Mouse (Mus musculus): ENCODE data around the gene Gm36079. TPM values are rescaled to one million over a fixed set of nuclear protein-coding genes. Genes with fewer than 3 reads are reported as not detected.
"Not testable (repeated sequence)": the region's sequence is repeated elsewhere in the genome, so short reads cannot be mapped to it uniquely, and the experiment has no call there.

Gm36079 gene
- total and polyA plus RNA-seq, 3 experiments, result 1.7 TPM; not detected in 2

- H3K4me3 ChIP-seq (ENCODE audit: low read depth, low read length); H3K4me1 ChIP-seq (ENCODE audit: insufficient read depth, low read depth, low read length); H3K9me3 ChIP-seq (replicated peaks); H3K36me3 ChIP-seq (replicated peaks); DNase-seq (ENCODE audit: low spot score); H3K27me3 ChIP-seq (ENCODE audit: insufficient read depth, low read length): not testable (repeated sequence)
- peak; percentile 43; the same call in 1 of the 2 replicates for ATAC-seq (ENCODE audit: extremely low read depth, insufficient number of reproducible peaks, low FRiP score, poor library complexity, severe bottlenecking)
These were observed 12.8 kb downstream of the Gm36079 start for GRCm38 (mm10) chr13:120013962-120014361.

GRCm38 (mm10) chr13:120013544-120013943 lies 13.3 kb downstream of the Gm36079 start:
- not testable (repeated sequence) for ATAC-seq (ENCODE audit: extremely low read depth, insufficient number of reproducible peaks, low FRiP score, poor library complexity, severe bottlenecking); H3K4me1 ChIP-seq (ENCODE audit: insufficient read depth, low read depth, low read length); H3K9me3 ChIP-seq (replicated peaks); DNase-seq (ENCODE audit: low spot score); H3K4me3 ChIP-seq (ENCODE audit: low read depth, low read length); H3K27me3 ChIP-seq (ENCODE audit: insufficient read depth, low read length); H3K36me3 ChIP-seq (replicated peaks)

GRCm38 (mm10) chr13:120010068-120010467 lies 16.7 kb downstream of the Gm36079 start:
- H3K4me1 ChIP-seq (ENCODE audit: insufficient read depth, low read depth, low read length); DNase-seq (ENCODE audit: low spot score); H3K9me3 ChIP-seq (replicated peaks); H3K27me3 ChIP-seq (ENCODE audit: insufficient read depth, low read length); ATAC-seq (ENCODE audit: extremely low read depth, insufficient number of reproducible peaks, low FRiP score, poor library complexity, severe bottlenecking); H3K4me3 ChIP-seq (ENCODE audit: low read depth, low read length); H3K36me3 ChIP-seq (replicated peaks): not testable (repeated sequence)

GRCm38 (mm10) chr13:119999215-119999614 lies 27.6 kb downstream of the Gm36079 start:
- H3K4me3 ChIP-seq (ENCODE audit: low read depth, low read length); DNase-seq (ENCODE audit: low spot score); H3K9me3 ChIP-seq (replicated peaks); H3K36me3 ChIP-seq (replicated peaks); ATAC-seq (ENCODE audit: extremely low read depth, insufficient number of reproducible peaks, low FRiP score, poor library complexity, severe bottlenecking); H3K4me1 ChIP-seq (ENCODE audit: insufficient read depth, low read depth, low read length); H3K27me3 ChIP-seq (ENCODE audit: insufficient read depth, low read length): not testable (repeated sequence)

- ATAC-seq (ENCODE audit: extremely low read depth, insufficient number of reproducible peaks, low FRiP score, poor library complexity, severe bottlenecking); H3K36me3 ChIP-seq (replicated peaks); DNase-seq (ENCODE audit: low spot score); H3K27me3 ChIP-seq (ENCODE audit: insufficient read depth, low read length); H3K4me1 ChIP-seq (ENCODE audit: insufficient read depth, low read depth, low read length); H3K4me3 ChIP-seq (ENCODE audit: low read depth, low read length); H3K9me3 ChIP-seq (replicated peaks): not testable (repeated sequence)
These were observed 28.2 kb downstream of the Gm36079 start for GRCm38 (mm10) chr13:119998442-119999086.

GRCm38 (mm10) chr13:119991917-119992496 lies 34.8 kb downstream of the Gm36079 start:
- not testable (repeated sequence) for H3K4me1 ChIP-seq (ENCODE audit: insufficient read depth, low read depth, low read length); H3K27me3 ChIP-seq (ENCODE audit: insufficient read depth, low read length); DNase-seq (ENCODE audit: low spot score); H3K9me3 ChIP-seq (replicated peaks); H3K36me3 ChIP-seq (replicated peaks); ATAC-seq (ENCODE audit: extremely low read depth, insufficient number of reproducible peaks, low FRiP score, poor library complexity, severe bottlenecking); H3K4me3 ChIP-seq (ENCODE audit: low read depth, low read length)

- not testable (repeated sequence) for H3K27me3 ChIP-seq (ENCODE audit: insufficient read depth, low read length); DNase-seq (ENCODE audit: low spot score); ATAC-seq (ENCODE audit: extremely low read depth, insufficient number of reproducible peaks, low FRiP score, poor library complexity, severe bottlenecking); H3K9me3 ChIP-seq (replicated peaks); H3K4me1 ChIP-seq (ENCODE audit: insufficient read depth, low read depth, low read length); H3K36me3 ChIP-seq (replicated peaks); H3K4me3 ChIP-seq (ENCODE audit: low read depth, low read length)
These were observed 35.5 kb downstream of the Gm36079 start for GRCm38 (mm10) chr13:119991264-119991663.

Other genes starting within 250 kb of the Gm36079 start
- 59.1 and 73.7 TPM in 2 replicates for gene Zfp131, start 236.1 kb downstream of the Gm36079 start, total RNA-seq (2014; fragmentation: Nextera tagmentation)
- 41.2 and 43.7 TPM in 2 replicates for gene Zfp131, start 236.1 kb downstream of the Gm36079 start, total RNA-seq (2017)
- 20.0 and 30.6 TPM in 2 replicates for gene Zfp131, start 236.1 kb downstream of the Gm36079 start, polyA plus RNA-seq (2012)
- not detected in 2 replicates for gene AF067063, start 196.8 kb downstream of the Gm36079 start, total RNA-seq (2014; fragmentation: Nextera tagmentation)
- not detected in 2 replicates for gene AF067063, start 196.8 kb downstream of the Gm36079 start, total RNA-seq (2017)
- gene AF067063, start 196.8 kb downstream of the Gm36079 start, polyA plus RNA-seq (2012), result not detected in 2 replicates
- not detected in 2 replicates for gene D13Ertd608e, start 191.0 kb downstream of the Gm36079 start, total RNA-seq (2014; fragmentation: Nextera tagmentation)
- not detected in 2 replicates for gene D13Ertd608e, start 191.0 kb downstream of the Gm36079 start, total RNA-seq (2017)
- gene D13Ertd608e, start 191.0 kb downstream of the Gm36079 start, polyA plus RNA-seq (2012), result not detected in 2 replicates
- not detected in 2 replicates for gene Tcstv1, start 132.2 kb downstream of the Gm36079 start, total RNA-seq (2014; fragmentation: Nextera tagmentation)
- 0.17 TPM in 1 of 2 replicates, not detected in the other for gene Tcstv1, start 132.2 kb downstream of the Gm36079 start, total RNA-seq (2017)
- not detected in 2 replicates for gene Tcstv1, start 132.2 kb downstream of the Gm36079 start, polyA plus RNA-seq (2012)
- not detected in 2 replicates for gene Gm21761, start 97.7 kb downstream of the Gm36079 start, total RNA-seq (2014; fragmentation: Nextera tagmentation)
- gene Gm21761, start 97.7 kb downstream of the Gm36079 start, total RNA-seq (2017), result 0.16 TPM in 1 of 2 replicates, not detected in the other
- not detected in 2 replicates for gene Gm21761, start 97.7 kb downstream of the Gm36079 start, polyA plus RNA-seq (2012)
- gene B020031M17Rik, start 76.2 kb downstream of the Gm36079 start, total RNA-seq (2014; fragmentation: Nextera tagmentation), result not detected in 2 replicates
- not detected in 2 replicates for gene B020031M17Rik, start 76.2 kb downstream of the Gm36079 start, total RNA-seq (2017)
- not detected in 2 replicates for gene B020031M17Rik, start 76.2 kb downstream of the Gm36079 start, polyA plus RNA-seq (2012)
- gene Gm21188, start 25.2 kb upstream of the Gm36079 start, total RNA-seq (2014; fragmentation: Nextera tagmentation), result not detected in 2 replicates
- 0.27 and 0.70 TPM in 2 replicates for gene Gm21188, start 25.2 kb upstream of the Gm36079 start, total RNA-seq (2017)
- gene Gm21188, start 25.2 kb upstream of the Gm36079 start, polyA plus RNA-seq (2012), result 0.02 TPM in 1 of 2 replicates, not detected in the other
- not detected in 2 replicates for gene Gm20767, start 113.2 kb upstream of the Gm36079 start, total RNA-seq (2014; fragmentation: Nextera tagmentation)
- 0.41 TPM in 1 of 2 replicates, not detected in the other for gene Gm20767, start 113.2 kb upstream of the Gm36079 start, total RNA-seq (2017)
- not detected in 2 replicates for gene Gm20767, start 113.2 kb upstream of the Gm36079 start, polyA plus RNA-seq (2012)
- gene Gm21818, start 145.4 kb upstream of the Gm36079 start, total RNA-seq (2014; fragmentation: Nextera tagmentation), result not detected in 2 replicates
- gene Gm21818, start 145.4 kb upstream of the Gm36079 start, total RNA-seq (2017), result not detected in 2 replicates
- not detected in 2 replicates for gene Gm21818, start 145.4 kb upstream of the Gm36079 start, polyA plus RNA-seq (2012)
- gene Gm21762, start 188.9 kb upstream of the Gm36079 start, total RNA-seq (2014; fragmentation: Nextera tagmentation), result not detected in 2 replicates
- gene Gm21762, start 188.9 kb upstream of the Gm36079 start, total RNA-seq (2017), result not detected in 2 replicates
- gene Gm21762, start 188.9 kb upstream of the Gm36079 start, polyA plus RNA-seq (2012), result not detected in 2 replicates
- not detected in 2 replicates for gene Gm21731, start 212.1 kb upstream of the Gm36079 start, total RNA-seq (2014; fragmentation: Nextera tagmentation)
- not detected in 2 replicates for gene Gm21731, start 212.1 kb upstream of the Gm36079 start, total RNA-seq (2017)
- gene Gm21731, start 212.1 kb upstream of the Gm36079 start, polyA plus RNA-seq (2012), result not detected in 2 replicates
- not detected in 2 replicates for gene AF067061, start 236.1 kb upstream of the Gm36079 start, total RNA-seq (2014; fragmentation: Nextera tagmentation)
- gene AF067061, start 236.1 kb upstream of the Gm36079 start, total RNA-seq (2017), result 0.66 TPM in 1 of 2 replicates, not detected in the other
- not detected in 2 replicates for gene AF067061, start 236.1 kb upstream of the Gm36079 start, polyA plus RNA-seq (2012)